Mouse (Mus musculus): ENCODE measurements around the gene Jmjd7. TPM values are rescaled to one million over a fixed set of nuclear protein-coding genes. Genes with fewer than 3 reads are reported as not detected.

Jmjd7 gene
- total and polyA plus RNA-seq, 3 experiments: 8.4 to 15.0 (median 14.6) TPM

DNA sequence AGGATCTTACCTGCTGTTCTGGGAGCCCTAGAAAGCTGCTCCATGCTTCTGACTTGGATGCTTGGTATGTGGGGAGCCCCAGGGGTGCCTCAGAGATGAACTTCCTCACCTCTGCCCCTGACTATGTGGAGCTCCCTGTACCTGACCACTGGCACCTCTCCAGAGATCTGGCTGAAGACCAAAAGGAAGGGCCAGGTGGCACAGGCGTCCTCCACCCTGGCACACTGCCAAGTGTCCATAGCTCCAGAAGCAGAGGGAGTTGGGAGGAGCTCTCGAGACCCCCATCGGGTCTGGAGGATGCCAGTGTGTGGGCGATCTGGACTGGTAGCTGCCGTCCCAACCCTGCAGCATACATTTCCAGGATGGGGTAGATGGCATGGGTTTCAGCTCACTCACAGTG lies 6.4 kb downstream of the Jmjd7 start:
- Histone ChIP-seq H3K9ac (ENCODE audit: insufficient read depth, low read depth) (no peak overlapping the region), H3K36me3 (replicated peaks in 1 of 2; ENCODE audit: control insufficient read depth in 1 of 2, insufficient read depth in 1 of 2, low read length in 1 of 2) (peaks cover 66 to 95% of the 10 kb centered on the region in 2 experiments), H3K79me2 (replicated peaks; ENCODE audit: control insufficient read depth, extremely low read depth, insufficient read depth, poor library complexity, severe bottlenecking) (no peaks in the 10 kb centered on the region), H3K4me1 (ENCODE audit: control insufficient read depth in 1 of 2, insufficient read depth in 2 of 2) (peaks cover 0 to 50% of the 10 kb centered on the region in 2 experiments; a peak in 2 of 4 replicates), H3K4me2 (ENCODE audit: insufficient read depth, low read depth, poor library complexity, severe bottlenecking) (no peak overlapping the region), H3K27ac (ENCODE audit: insufficient read depth, low read depth) (no peak overlapping the region), H3K9me3 (replicated peaks; ENCODE audit: low read length) (no peaks in the 10 kb centered on the region), H3K4me3 (replicated peaks in 1 of 3; ENCODE audit: low read depth in 2 of 3, low read length in 2 of 3, poor library complexity in 1 of 3) (no peak overlapping the region), H3K27me3 (replicated peaks) (no peaks in the 10 kb centered on the region)
- in situ Hi-C loops (cut with MboI; ENCODE audit: low pct_ligation_motif_present, low pct_unique_long_range_greater_than_20kb, low sequenced_read_pairs) (no loop called here), dilution Hi-C loops (cut with MboI; ENCODE audit: extremely low pct_ligation_motif_present, extremely low pct_unique_long_range_greater_than_20kb, low sequenced_read_pairs) (no loop called here)
- DNase-seq (ENCODE audit: extremely low read depth): no peak
- TF ChIP-seq ZMIZ1 (IDR thresholded peaks at IDR 0.05; ENCODE audit: low read depth, low read length) (no peak), CTCF (conservative IDR thresholded peaks at IDR 0.05 in 1 of 2, IDR thresholded peaks at IDR 0.05 in 1 of 2; ENCODE audit: low read depth in 2 of 2, low read length in 2 of 2) (no peak), ZNF384 (IDR thresholded peaks at IDR 0.05; ENCODE audit: low read depth, low read length) (no peak), RCOR1 (conservative IDR thresholded peaks at IDR 0.05; ENCODE audit: low read depth, low read length) (no peak), MAZ (IDR thresholded peaks at IDR 0.05; ENCODE audit: low read depth, low read length) (no peak), MYC (IDR thresholded peaks at IDR 0.05; ENCODE audit: low read depth, low read length) (no peak)

DNA sequence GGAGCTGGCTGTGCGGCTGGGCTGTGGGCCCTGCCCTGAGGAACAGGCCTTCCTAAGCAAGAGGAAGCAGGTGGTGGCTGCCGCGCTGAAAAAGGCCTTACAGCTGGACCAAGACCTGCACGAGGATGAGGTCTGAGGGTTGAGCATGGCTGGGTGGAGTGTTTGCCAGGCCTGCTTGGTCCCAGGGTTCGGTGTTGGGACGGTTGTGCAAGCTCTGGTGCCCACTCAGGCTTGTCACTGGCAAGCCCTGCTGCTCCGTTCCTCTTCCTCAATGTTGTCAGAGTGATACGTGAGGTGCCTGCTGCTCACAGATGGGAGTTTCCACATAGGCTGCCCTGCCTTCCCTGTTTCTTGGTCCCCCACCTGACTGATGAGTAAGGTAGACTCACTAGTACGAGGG lies 10.5 kb downstream of the Jmjd7 start:
- peaks cover 72 to 94% of the 10 kb centered on the region in 2 experiments for H3K36me3 ChIP-seq (replicated peaks in 1 of 2; ENCODE audit: control insufficient read depth in 1 of 2, insufficient read depth in 1 of 2, low read length in 1 of 2)
- no peaks in the 10 kb centered on the region for H3K27me3 ChIP-seq (replicated peaks)
- H3K27ac ChIP-seq (ENCODE audit: insufficient read depth, low read depth): no peak overlapping the region
- H3K9ac ChIP-seq (ENCODE audit: insufficient read depth, low read depth): no peak overlapping the region
- DNase-seq (ENCODE audit: extremely low read depth): peak; percentile 21
- peaks cover 0 to 32% of the 10 kb centered on the region in 2 experiments; a peak in 2 of 4 replicates for H3K4me1 ChIP-seq (ENCODE audit: control insufficient read depth in 1 of 2, insufficient read depth in 2 of 2)
- no peak overlapping the region for H3K4me3 ChIP-seq (replicated peaks in 1 of 3; ENCODE audit: low read depth in 2 of 3, low read length in 2 of 3, poor library complexity in 1 of 3)
- TF ChIP-seq MAZ (IDR thresholded peaks at IDR 0.05; ENCODE audit: low read depth, low read length): no peak
- no peak for TF ChIP-seq ZMIZ1 (IDR thresholded peaks at IDR 0.05; ENCODE audit: low read depth, low read length)
- no peak for TF ChIP-seq POLR2A (IDR thresholded peaks at IDR 0.05; ENCODE audit: low read depth, low read length)
- no peak for TF ChIP-seq ELF1 (IDR thresholded peaks at IDR 0.05; ENCODE audit: low read depth, low read length)
- TF ChIP-seq PAX5 (IDR thresholded peaks at IDR 0.05; ENCODE audit: low read length): no peak
- no peak for TF ChIP-seq HCFC1 (IDR thresholded peaks at IDR 0.05; ENCODE audit: low read depth, low read length)
- TF ChIP-seq ETS1 (conservative IDR thresholded peaks at IDR 0.05; ENCODE audit: low read depth, low read length): no peak
- no peak for TF ChIP-seq EP300 (IDR thresholded peaks at IDR 0.05; ENCODE audit: low read length)
- no peak for TF ChIP-seq MAFK (IDR thresholded peaks at IDR 0.05; ENCODE audit: insufficient replicate concordance, low read length)
- no peak for TF ChIP-seq USF1 (IDR thresholded peaks at IDR 0.05; ENCODE audit: low read depth, low read length)
- TF ChIP-seq TCF12 (IDR thresholded peaks at IDR 0.05; ENCODE audit: low read depth, low read length): no peak
- TF ChIP-seq NELFE (IDR thresholded peaks at IDR 0.05; ENCODE audit: low read depth, low read length): no peak
- H3K9me3 ChIP-seq (replicated peaks; ENCODE audit: low read length): no peaks in the 10 kb centered on the region
- no peaks in the 10 kb centered on the region for H3K79me2 ChIP-seq (replicated peaks; ENCODE audit: control insufficient read depth, extremely low read depth, insufficient read depth, poor library complexity, severe bottlenecking)
- in situ Hi-C loops (cut with MboI; ENCODE audit: low pct_ligation_motif_present, low pct_unique_long_range_greater_than_20kb, low sequenced_read_pairs) (no loop called here), dilution Hi-C loops (cut with MboI; ENCODE audit: extremely low pct_ligation_motif_present, extremely low pct_unique_long_range_greater_than_20kb, low sequenced_read_pairs) (no loop called here)
- no peak overlapping the region for H3K4me2 ChIP-seq (ENCODE audit: insufficient read depth, low read depth, poor library complexity, severe bottlenecking)
